Mouse (Mus musculus) bone marrow macrophage, adult 2 months (primary cell): ENCODE data around the gene Olfr1218. TPM values are rescaled to one million over a fixed set of nuclear protein-coding genes. Genes with fewer than 3 reads are reported as not detected.
"Not testable (repeated sequence)": the region's sequence is repeated elsewhere in the genome, so short reads cannot be mapped to it uniquely, and the experiment has no call there.

Experiments used
- H3K27ac ChIP-seq: 2 replicates; pipeline ENCODE4 v1.5.1; 2012; ENCODE audit warnings: low read depth, low read length; ENCODE audit not compliant: insufficient read depth
- H3K4me1 ChIP-seq: 2 replicates; pipeline ENCODE4 v1.6.1; 2012; ENCODE audit warnings: low read length; ENCODE audit not compliant: control insufficient read depth, insufficient read depth
- H3K4me3 ChIP-seq: 2 replicates; pipeline ENCODE4 v1.5.1; 2012; ENCODE audit warnings: mild to moderate bottlenecking, low read length, moderate library complexity; ENCODE audit not compliant: insufficient read depth
- CTCF ChIP-seq: IDR thresholded peaks from 2 replicates; pipeline ENCODE4 v1.5.1; 2012; ENCODE audit warnings: low read depth, mild to moderate bottlenecking, low read length, moderate library complexity
- POLR2A ChIP-seq: IDR thresholded peaks from 2 replicates; pipeline ENCODE4 v1.6.1; 2012; ENCODE audit warnings: mild to moderate bottlenecking, low read depth, low read length, borderline replicate concordance
- polyA plus RNA-seq: library from polyadenylated mRNA; stranded (reverse); fragments of >200 nt; gene quantifications from 2 replicates; pipeline ENCODE4 v1.2.4, GENCODE M21; 2012; ENCODE audit not compliant: missing spikeins, insufficient read depth, insufficient read length

The Olfr1218 gene
- polyA plus RNA-seq = not detected in 2 replicates

- Histone ChIP-seq H3K4me3 (no peak within 1 kb of the TSS), H3K27ac (no peak within 1 kb of the TSS), H3K4me1 (no peaks in the 10 kb centered on the region)
- TF ChIP-seq CTCF = no peak
- no peak for TF ChIP-seq POLR2A
Measured at GRCm38 (mm10) chr2:89061087-89061486, at the start of gene Olfr1218. Gene Olfr1218 (minus strand): TSS chr2:89061187.

GRCm38 (mm10) chr2:89106735-89107134, 45.7 kb upstream of the Olfr1218 start, which contains the start of gene Olfr1220:
Gene Olfr1220 (minus strand): TSS chr2:89106835.
- no peak within 1 kb of the TSS for H3K27ac ChIP-seq
- TF ChIP-seq CTCF = no peak
- TF ChIP-seq POLR2A = no peak
- H3K4me3 ChIP-seq = no peak within 1 kb of the TSS
- no peaks in the 10 kb centered on the region for H3K4me1 ChIP-seq

GRCm38 (mm10) chr2:89105651-89106050, 44.7 kb upstream of the Olfr1218 start:
- Histone ChIP-seq H3K27ac (no peak overlapping the region), H3K4me1 (no peaks in the 10 kb centered on the region), H3K4me3 (no peak overlapping the region)
- TF ChIP-seq CTCF (no peak), POLR2A (no peak)

- TF ChIP-seq POLR2A = no peak
- TF ChIP-seq CTCF = no peak
- H3K27ac ChIP-seq = no peak overlapping the region
- H3K4me3 ChIP-seq = no peak overlapping the region
- H3K4me1 ChIP-seq = no peaks in the 10 kb centered on the region
Measured at GRCm38 (mm10) chr2:89093848-89094247, 32.9 kb upstream of the Olfr1218 start.

GRCm38 (mm10) chr2:89083413-89083812, 22.4 kb upstream of the Olfr1218 start, which contains the start of gene Olfr1219:
Gene Olfr1219 (minus strand): TSS chr2:89083513.
- H3K27ac ChIP-seq = no peak within 1 kb of the TSS
- no peaks in the 10 kb centered on the region for H3K4me1 ChIP-seq
- TF ChIP-seq POLR2A (no peak), CTCF (no peak)
- no peak within 1 kb of the TSS for H3K4me3 ChIP-seq

GRCm38 (mm10) chr2:89081487-89081886, 20.5 kb upstream of the Olfr1218 start:
- Histone ChIP-seq H3K27ac (no peak overlapping the region), H3K4me1 (no peaks in the 10 kb centered on the region), H3K4me3 (no peak overlapping the region)
- TF ChIP-seq CTCF (no peak), POLR2A (no peak)

GRCm38 (mm10) chr2:89031965-89032364, 29.0 kb downstream of the Olfr1218 start, which contains the start of gene Olfr1217:
Gene Olfr1217 (minus strand): TSS chr2:89032065.
- Histone ChIP-seq H3K4me3 (no peak within 1 kb of the TSS), H3K27ac (no peak within 1 kb of the TSS), H3K4me1 (no peaks in the 10 kb centered on the region)
- no peak for TF ChIP-seq POLR2A
- no peak for TF ChIP-seq CTCF

GRCm38 (mm10) chr2:89021436-89021835, 39.6 kb downstream of the Olfr1218 start:
- H3K4me3 ChIP-seq, H3K27ac ChIP-seq, H3K4me1 ChIP-seq: not testable (repeated sequence)

- no peaks in the 10 kb centered on the region for H3K4me1 ChIP-seq
- TF ChIP-seq CTCF (no peak), POLR2A (no peak)
- H3K4me3 ChIP-seq = no peak within 1 kb of the TSS
- H3K27ac ChIP-seq = no peak within 1 kb of the TSS
Measured at GRCm38 (mm10) chr2:89018240-89018639, 42.7 kb downstream of the Olfr1218 start, which contains the start of gene Olfr1216. Gene Olfr1216 (minus strand): TSS chr2:89018340.

- no peak for TF ChIP-seq CTCF
- no peak for TF ChIP-seq POLR2A
- Histone ChIP-seq H3K4me3 (no peak within 1 kb of the TSS), H3K27ac (no peak within 1 kb of the TSS), H3K4me1 (no peaks in the 10 kb centered on the region; the same call in 1 of the 2 replicates)
Measured at GRCm38 (mm10) chr2:89006873-89007272, 54.1 kb downstream of the Olfr1218 start, which contains the start of gene Olfr1215. Gene Olfr1215 (minus strand): TSS chr2:89006973.

Other genes with a start within 250 kb of the Olfr1218 start
- gene Olfr1202, start 246.7 kb downstream of the Olfr1218 start, polyA plus RNA-seq = not detected in 2 replicates
- not detected in 2 replicates for gene Olfr1205, start 231.4 kb downstream of the Olfr1218 start, polyA plus RNA-seq
- gene Olfr1204, start 211.9 kb downstream of the Olfr1218 start, polyA plus RNA-seq = not detected in 2 replicates
- not detected in 2 replicates for gene Olfr1206, start 198.0 kb downstream of the Olfr1218 start, polyA plus RNA-seq
- gene Olfr1208, start 158.9 kb downstream of the Olfr1218 start, polyA plus RNA-seq = not detected in 2 replicates
- not detected in 2 replicates for gene Olfr1209, start 146.0 kb downstream of the Olfr1218 start, polyA plus RNA-seq
- not detected in 2 replicates for gene Olfr1211, start 123.1 kb downstream of the Olfr1218 start, polyA plus RNA-seq
- not detected in 2 replicates for gene Olfr1212, start 107.2 kb downstream of the Olfr1218 start, polyA plus RNA-seq
- gene Gm13762, start 80.9 kb downstream of the Olfr1218 start, polyA plus RNA-seq = not detected in 2 replicates
- not detected in 2 replicates for gene Olfr1214, start 68.5 kb downstream of the Olfr1218 start, polyA plus RNA-seq
- gene Olfr1215, start 54.2 kb downstream of the Olfr1218 start, polyA plus RNA-seq = not detected in 2 replicates
- gene Olfr1216, start 42.8 kb downstream of the Olfr1218 start, polyA plus RNA-seq = not detected in 2 replicates
- gene Olfr1217, start 29.1 kb downstream of the Olfr1218 start, polyA plus RNA-seq = not detected in 2 replicates
- gene Olfr1219, start 22.3 kb upstream of the Olfr1218 start, polyA plus RNA-seq = 0.37 TPM in 1 of 2 replicates, not detected in the other
- gene Olfr1220, start 45.6 kb upstream of the Olfr1218 start, polyA plus RNA-seq = not detected in 2 replicates
- gene Olfr1221, start 56.1 kb upstream of the Olfr1218 start, polyA plus RNA-seq = not detected in 2 replicates
- not detected in 2 replicates for gene Olfr1222, start 71.9 kb upstream of the Olfr1218 start, polyA plus RNA-seq
- not detected in 2 replicates for gene Olfr1223, start 90.4 kb upstream of the Olfr1218 start, polyA plus RNA-seq
- not detected in 2 replicates for gene Olfr1224-ps1, start 102.9 kb upstream of the Olfr1218 start, polyA plus RNA-seq
- not detected in 2 replicates for gene Olfr1225, start 113.5 kb upstream of the Olfr1218 start, polyA plus RNA-seq
- not detected in 2 replicates for gene Olfr1226, start 138.9 kb upstream of the Olfr1218 start, polyA plus RNA-seq
- not detected in 2 replicates for gene Olfr1228, start 192.9 kb upstream of the Olfr1218 start, polyA plus RNA-seq
- not detected in 2 replicates for gene Olfr1229, start 226.8 kb upstream of the Olfr1218 start, polyA plus RNA-seq
- gene Olfr1230, start 236.1 kb upstream of the Olfr1218 start, polyA plus RNA-seq = not detected in 2 replicates
- gene Olfr1231, start 245.9 kb upstream of the Olfr1218 start, polyA plus RNA-seq = not detected in 2 replicates